15 mouse cellular contexts compared by ENCODE assay signal in genomic region chr13:101221331-101222043, GRCm38 (mm10).
"Had no signal": no experiment of that assay in that cellular context is flagged by ENCODE, and none has a peak within 500 bp of the region (broad histone marks: within the 10 kb centered on the region; RNA-seq: fewer than 3 reads in every experiment).

No protein-coding gene starts in this region.

- DNase-seq: kidney, adult 2 months; kidney, postnatal 14 days; lung, adult 2 months; lung, postnatal 36 days; midbrain, embryonic 14.5 days; spleen, adult 18-20 months; thymus, adult 2 months; thymus, postnatal 25 days had no signal

- H3K27me3 ChIP-seq: kidney, embryonic 15.5 days; liver, embryonic 15.5 days; neural tube, embryonic 15.5 days had no signal

- H3K9me3 ChIP-seq: kidney, embryonic 15.5 days; limb, embryonic 10.5 days; liver, embryonic 15.5 days; neural tube, embryonic 15.5 days had no signal

- H3K9ac ChIP-seq: kidney, embryonic 15.5 days; liver, embryonic 15.5 days; neural tube, embryonic 15.5 days had no signal

- H3K4me3 ChIP-seq: kidney, embryonic 15.5 days; limb, embryonic 10.5 days; liver, embryonic 15.5 days; myocyte; neural tube, embryonic 15.5 days had no signal

- H3K27ac ChIP-seq: kidney, embryonic 15.5 days; limb, embryonic 10.5 days; liver, embryonic 15.5 days; neural tube, embryonic 15.5 days had no signal

- ATAC-seq: lung, postnatal 0 days had no signal

- H3K36me3 ChIP-seq: kidney, embryonic 15.5 days; limb, embryonic 10.5 days; liver, embryonic 15.5 days; neural tube, embryonic 15.5 days had no signal

- H3K4me1 ChIP-seq: liver, embryonic 15.5 days had no signal

- H3K4me2 ChIP-seq: kidney, embryonic 15.5 days; liver, embryonic 11.5 days; liver, embryonic 15.5 days; neural tube, embryonic 15.5 days had no signal
